ENCODE assay signal across 15 mouse cellular contexts in genomic region chr11:109549599-109550290, GRCm38 (mm10).
A peak's percentile ranks its signal among the peaks of the same experiment; 100 is the strongest.
DNase-seq lines count a peak whose midpoint lies in the region; ATAC-seq lines count a peak whose summit lies in the region.
"Had no signal": no experiment of that assay in that cellular context is flagged by ENCODE, and none has a peak within 500 bp of the region (broad histone marks: within the 10 kb centered on the region; RNA-seq: fewer than 3 reads in every experiment).

No protein-coding gene starts in this region.

- intact Hi-C loops in heart, postnatal 36 days (cut with DNase I), result no loop called here

- H3K9ac ChIP-seq in liver, embryonic 11.5 days (ENCODE audit: low read depth, low read length), result peak overlapping the region; percentile 52
- H3K9ac ChIP-seq: embryonic facial prominence, embryonic 12.5 days; forebrain, embryonic 15.5 days had no signal

- H3K9me3 ChIP-seq in heart, embryonic 10.5 days, result no peaks in the 10 kb centered on the region
- no peaks in the 10 kb centered on the region for H3K9me3 ChIP-seq in liver, embryonic 11.5 days (ENCODE audit: control insufficient read depth, low read length)
- H3K9me3 ChIP-seq: embryonic facial prominence, embryonic 12.5 days; forebrain, embryonic 15.5 days had no signal

- peak; percentile 83 for DNase-seq in heart, embryonic 10.5 days (ENCODE audit: low spot score)
- no peak for DNase-seq in heart, postnatal 36 days
- DNase-seq in c-Kit-positive CD71-positive TER-119-negative erythroid progenitor cells, embryonic 14.5 days (ENCODE audit: low read depth), result peak; percentile 74
- DNase-seq in liver, embryonic 11.5 days (ENCODE audit: low spot score), result peak; percentile 43
- peak; percentile 73 to 80 for DNase-seq in spleen, postnatal 10 days (ENCODE audit: low spot score in 2 of 2)
- DNase-seq in layer of hippocampus, adult 18-20 months (ENCODE audit: low spot score in 2 of 2), result no peak
- DNase-seq in frontal cortex, postnatal 14 days (ENCODE audit: low spot score in 2 of 2), result no peak
- no peak for DNase-seq in urinary bladder, postnatal 14 days (ENCODE audit: low spot score)
- DNase-seq: cerebellum, adult 9-10 months; heart, postnatal 10 days; kidney, postnatal 4 days had no signal

- H3K27me3 ChIP-seq in heart, embryonic 10.5 days (ENCODE audit: insufficient read depth, poor library complexity, severe bottlenecking), result no peaks in the 10 kb centered on the region
- no peaks in the 10 kb centered on the region for H3K27me3 ChIP-seq in liver, embryonic 11.5 days (replicated peaks; ENCODE audit: control insufficient read depth, insufficient read depth, low read length)
- H3K27me3 ChIP-seq: embryonic facial prominence, embryonic 12.5 days; forebrain, embryonic 15.5 days had no signal

- peak overlapping the region; percentile 49 for H3K4me2 ChIP-seq in liver, embryonic 11.5 days
- H3K4me2 ChIP-seq: embryonic facial prominence, embryonic 12.5 days; forebrain, embryonic 15.5 days had no signal

- peak overlapping the region; percentile 77; the same call in 1 of the 2 replicates for H3K27ac ChIP-seq in heart, embryonic 10.5 days
- peak overlapping the region; percentile 98 for H3K27ac ChIP-seq in liver, embryonic 11.5 days (ENCODE audit: low read depth, low read length)
- H3K27ac ChIP-seq: embryonic facial prominence, embryonic 12.5 days; forebrain, embryonic 15.5 days had no signal

- peaks cover 36% of the 10 kb centered on the region for H3K4me1 ChIP-seq in heart, embryonic 10.5 days
- peaks cover 56% of the 10 kb centered on the region for H3K4me1 ChIP-seq in liver, embryonic 11.5 days (replicated peaks; ENCODE audit: control insufficient read depth, insufficient read depth, low read length)
- H3K4me1 ChIP-seq: forebrain, embryonic 15.5 days had no signal

- H3K36me3 ChIP-seq in heart, embryonic 10.5 days, result no peaks in the 10 kb centered on the region
- H3K36me3 ChIP-seq in liver, embryonic 11.5 days (ENCODE audit: control insufficient read depth, insufficient read depth, low read length), result no peaks in the 10 kb centered on the region
- H3K36me3 ChIP-seq: embryonic facial prominence, embryonic 12.5 days; forebrain, embryonic 15.5 days had no signal

- peak; percentile 92 for ATAC-seq in liver, embryonic 11.5 days (replicated peaks; ENCODE audit: low FRiP score)
- ATAC-seq: forebrain, embryonic 15.5 days; inflammation-experienced regulatory T-cells, adult 6 months had no signal

- 45% methylated on average over 5 of the region's 5 CpGs for WGBS in heart, embryonic 10.5 days
- 30% methylated on average over 5 of the region's 5 CpGs for WGBS in liver, embryonic 11.5 days

- no peak overlapping the region for H3K4me3 ChIP-seq in heart, embryonic 10.5 days
- H3K4me3 ChIP-seq in liver, embryonic 11.5 days (ENCODE audit: low read depth, low read length), result no peak overlapping the region
- H3K4me3 ChIP-seq: embryonic facial prominence, embryonic 12.5 days; forebrain, embryonic 15.5 days; megakaryocyte, embryonic 14.5 days had no signal

Comparison
In these comparisons a context has a peak if more than half of its experiments do, and no peak if none do; other contexts are left out.
1. DNase-seq: peak in heart, embryonic 10.5 days (single experiment), c-Kit-positive CD71-positive TER-119-negative erythroid progenitor cells, embryonic 14.5 days (single experiment), liver, embryonic 11.5 days (single experiment) and spleen, postnatal 10 days (2 of 2); none in heart, postnatal 36 days (0 of 2), layer of hippocampus, adult 18-20 months (0 of 2), frontal cortex, postnatal 14 days (0 of 2) and urinary bladder, postnatal 14 days (single experiment).